Mouse (Mus musculus) left cerebral cortex, postnatal 25 days (tissue): ENCODE results near the gene Cbs. TPM values are rescaled to one million over a fixed set of nuclear protein-coding genes. Genes with fewer than 3 reads are reported as not detected.

Experiments
- DNase-seq, 2 experiments: peaks; one replicate each; pipeline ENCODE4 v3.0.0; 2022; ENCODE audit warnings: low spot score in 2 of 2, mixed read lengths in 1 of 2
- intact Hi-C: fragments of 180-260 bp; cut with DNase I; formaldehyde crosslinking; loops from one replicate; pipeline ENCODE4 v1.15.1; 2025
- microRNA-seq, 2 experiments: library from miRNA; unstranded; fragments of <30 nt; microRNA quantifications; one replicate each; pipeline ENCODE4 v1.2.0; 2022
- total RNA-seq, 2 experiments: library from RNA; stranded (reverse); gene quantifications; 2 replicates each; pipeline ENCODE4 v1.2.3; 2021

The Cbs gene
- total RNA-seq, 2 experiments from 2014 or later = 34.5 to 46.9 TPM

GRCm38 (mm10) chr17:31563632-31564014 is 73.4 kb downstream of the Cbs start:
- intact Hi-C loops = loop anchor here (2.0 kb wide), 2 partner anchors 43 to 95 kb away; partner anchors contain the start of genes Ndufv3 and U2af1
- peak in 1 of 2 experiments; percentile 41 for DNase-seq

GRCm38 (mm10) chr17:31559021-31559789 is 77.8 kb downstream of the Cbs start:
- DNase-seq = no peak
- intact Hi-C loops = no loop called here

Small RNA genes lying within 50 kb of the gene (microRNA-seq; reads per million reads assigned to microRNA genes)
- gene Gm24970 = 0 to 0.25 reads per million in 2 experiments

Other genes with a start within 250 kb of the Cbs start
- 10 to 100 TPM; 25.4 to 25.6 TPM for gene Wdr4, start 117.3 kb downstream of the Cbs start, total RNA-seq
- 100 to 1,000 TPM; 265 to 268 TPM for gene Ndufv3, start 117.1 kb downstream of the Cbs start, total RNA-seq
- 10 to 100 TPM; 14.7 to 20.0 TPM for gene Pknox1, start 72.5 kb downstream of the Cbs start, total RNA-seq
- 100 to 1,000 TPM; 107 to 119 TPM for gene U2af1, start 21.7 kb upstream of the Cbs start, total RNA-seq
- gene Cryaa, start 40.6 kb upstream of the Cbs start, total RNA-seq = not detected
- gene Sik1, start 218.6 kb upstream of the Cbs start, total RNA-seq = 10 to 100 TPM; 20.2 to 20.9 TPM